Mouse (Mus musculus) adrenal gland (tissue): ENCODE measurements around the gene Lrrc36.

ENCODE experiments used
- intact Hi-C: fragments of 180-260 bp; cut with DNase I; formaldehyde crosslinking; loops from one replicate; pipeline ENCODE4 v1.15.1; 2025

Lrrc36 gene

DNA sequence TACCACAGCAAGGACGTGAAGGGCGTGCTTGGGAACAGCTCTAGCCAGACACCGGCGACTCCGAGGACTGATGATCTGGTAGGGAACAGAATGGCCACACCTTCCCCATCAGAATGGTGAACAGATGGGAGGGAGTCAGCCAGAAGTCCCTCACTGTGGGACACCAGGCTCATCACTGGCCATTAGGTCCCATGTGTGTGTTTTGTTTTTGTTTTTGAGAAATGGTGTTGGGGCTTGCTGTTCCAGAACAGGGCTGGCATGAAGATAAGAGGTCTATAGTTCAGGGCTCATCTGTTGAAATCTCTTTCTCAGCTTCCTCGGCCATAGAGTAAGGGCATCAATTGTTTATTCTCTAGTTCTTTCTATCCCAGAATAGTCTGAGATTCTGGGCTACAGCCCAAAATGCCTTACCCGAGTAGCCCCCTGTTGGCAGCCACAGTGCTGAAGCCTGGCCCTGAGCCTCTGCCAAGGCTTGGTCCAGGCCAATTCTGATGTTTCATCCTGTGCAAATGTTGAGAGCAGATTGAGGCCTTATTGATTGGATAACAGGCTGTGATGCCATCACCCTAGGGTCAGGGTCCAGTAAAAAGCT, 53.4 kb downstream of the Lrrc36 start:
- intact Hi-C loops, result no loop called here

DNA sequence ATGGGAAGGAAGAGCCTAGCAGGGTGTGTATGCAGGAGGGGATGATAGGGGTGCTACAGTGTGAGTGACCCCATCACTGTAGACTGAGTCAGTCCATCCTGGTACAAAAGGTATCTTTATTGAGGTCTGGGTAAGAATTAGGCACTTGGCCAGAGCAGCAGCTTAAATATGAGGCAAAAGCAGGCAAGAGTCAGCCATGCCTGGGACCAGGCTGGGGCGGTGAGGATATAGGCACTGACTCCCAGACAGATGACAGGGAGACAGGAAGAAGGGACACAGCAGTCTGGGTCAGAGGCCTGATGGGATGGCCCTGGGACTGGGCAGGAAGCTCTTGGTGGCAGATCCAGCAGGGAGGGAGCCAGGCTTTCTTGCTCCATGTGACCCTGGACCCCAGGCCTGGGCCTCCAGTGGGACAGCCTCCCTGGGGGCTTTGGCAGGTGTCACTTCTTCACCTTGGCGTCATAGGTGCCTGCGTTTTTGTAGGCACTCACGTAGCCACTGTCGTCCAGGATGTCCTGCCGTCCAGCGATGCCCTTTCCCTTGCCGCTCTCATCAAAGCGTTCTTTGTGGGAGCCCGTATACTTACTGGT, 54.1 kb downstream of the Lrrc36 start:
- intact Hi-C loops, result no loop called here

DNA sequence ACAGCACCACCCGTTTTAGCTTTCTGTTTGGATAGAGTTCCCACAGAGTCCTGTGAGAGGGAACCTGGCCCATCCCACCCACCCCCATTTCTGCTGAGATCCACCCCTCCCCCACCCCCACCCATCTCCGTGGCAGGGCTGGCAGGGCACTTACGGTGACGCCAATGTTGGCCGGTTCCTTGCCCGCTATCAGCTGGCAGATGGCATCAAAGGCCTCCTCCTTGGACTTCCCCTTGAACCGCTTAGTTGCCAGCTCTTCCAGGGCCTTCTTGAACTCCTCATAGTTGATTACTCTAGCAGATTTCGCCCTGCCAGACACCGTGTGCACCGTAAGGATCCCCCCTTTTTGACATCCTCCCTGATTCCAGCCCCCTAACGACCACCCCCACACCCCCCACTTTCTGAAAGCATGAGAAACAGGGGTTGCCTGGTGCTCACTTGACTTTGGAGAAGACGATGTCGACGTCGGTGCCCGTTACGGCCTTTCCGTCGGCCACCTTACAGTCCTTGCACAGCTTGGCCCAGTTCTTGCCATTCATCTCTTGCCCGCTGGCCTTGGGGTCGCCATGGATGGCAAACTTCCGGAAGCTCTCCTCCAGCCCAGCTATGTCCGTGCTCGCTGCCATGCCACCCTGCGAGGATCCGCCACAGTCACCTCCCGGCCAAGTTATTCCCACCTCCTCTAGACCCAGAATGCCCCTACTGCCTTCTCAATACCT, 54.8 kb downstream of the Lrrc36 start:
- intact Hi-C loops, result no loop called here

DNA sequence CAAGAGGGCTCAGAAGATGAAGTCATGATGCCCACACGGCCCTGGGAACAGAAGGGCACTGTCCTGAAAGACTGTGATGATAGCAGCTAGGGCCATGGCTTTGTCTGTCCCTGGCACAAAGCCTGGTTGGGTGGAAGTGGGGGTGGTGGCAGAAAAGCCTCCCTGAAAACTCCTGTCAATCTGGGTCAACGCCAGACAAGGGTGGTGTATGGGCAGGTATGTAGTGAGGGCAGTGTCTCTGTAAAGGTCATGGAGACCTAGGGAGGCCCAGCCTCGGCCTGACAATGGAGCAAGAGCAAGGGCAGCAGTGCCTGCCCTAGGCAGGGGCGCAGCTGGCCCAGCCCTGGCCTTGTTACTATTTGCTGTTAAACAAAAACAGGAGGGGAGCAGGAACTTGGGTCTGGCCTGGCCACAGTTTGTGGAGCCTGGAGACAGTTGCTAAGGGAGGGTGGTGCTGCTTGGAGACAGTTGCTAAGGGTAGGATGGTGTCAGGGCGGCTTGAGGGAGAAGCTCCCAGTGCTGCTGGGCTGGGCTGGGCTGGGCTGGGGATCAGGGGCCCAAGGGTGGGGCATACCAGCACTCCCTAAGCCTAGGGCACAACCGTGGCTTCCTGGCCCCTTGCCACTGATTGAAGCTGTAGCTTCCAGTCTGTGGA, 55.8 kb downstream of the Lrrc36 start:
- intact Hi-C loops, result no loop called here

DNA sequence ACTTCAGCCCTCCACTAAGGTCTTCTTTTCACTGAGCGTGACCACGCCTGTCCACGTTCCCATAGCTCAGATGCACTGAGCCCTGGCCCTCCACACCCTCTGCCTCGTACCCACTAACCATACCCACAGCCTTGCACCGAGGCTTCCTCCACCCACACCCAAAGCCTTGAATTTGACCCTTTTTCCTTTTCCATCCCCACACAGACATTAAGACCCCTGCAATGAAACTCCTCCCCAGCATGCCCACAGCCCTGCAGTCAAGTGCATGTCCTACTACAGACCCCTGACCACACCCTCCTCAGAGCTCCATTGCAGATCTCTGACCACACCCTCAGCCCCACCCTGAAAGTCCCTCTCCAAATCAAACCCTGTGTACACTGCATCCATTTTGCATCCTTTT, 56.4 kb downstream of the Lrrc36 start:
- intact Hi-C loops, result no loop called here

DNA sequence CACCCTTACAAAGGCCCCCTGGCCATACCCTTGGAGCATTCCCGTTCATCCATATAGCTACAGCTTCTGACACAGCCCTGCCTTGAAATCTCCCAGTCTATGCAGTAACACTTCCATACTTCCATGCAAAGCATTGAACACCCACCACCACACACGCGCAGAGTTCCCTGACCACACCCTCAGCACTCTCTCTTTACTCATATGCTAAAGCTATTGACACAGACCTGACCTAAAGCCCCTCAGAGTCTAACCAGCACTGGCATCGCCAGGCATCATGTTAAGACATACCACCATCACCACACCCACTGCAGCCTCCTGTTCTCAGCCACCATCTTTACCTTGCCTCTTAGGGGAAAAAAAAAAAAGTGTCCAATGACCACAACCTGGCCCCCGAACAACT, 56.9 kb downstream of the Lrrc36 start:
- intact Hi-C loops, result no loop called here

DNA sequence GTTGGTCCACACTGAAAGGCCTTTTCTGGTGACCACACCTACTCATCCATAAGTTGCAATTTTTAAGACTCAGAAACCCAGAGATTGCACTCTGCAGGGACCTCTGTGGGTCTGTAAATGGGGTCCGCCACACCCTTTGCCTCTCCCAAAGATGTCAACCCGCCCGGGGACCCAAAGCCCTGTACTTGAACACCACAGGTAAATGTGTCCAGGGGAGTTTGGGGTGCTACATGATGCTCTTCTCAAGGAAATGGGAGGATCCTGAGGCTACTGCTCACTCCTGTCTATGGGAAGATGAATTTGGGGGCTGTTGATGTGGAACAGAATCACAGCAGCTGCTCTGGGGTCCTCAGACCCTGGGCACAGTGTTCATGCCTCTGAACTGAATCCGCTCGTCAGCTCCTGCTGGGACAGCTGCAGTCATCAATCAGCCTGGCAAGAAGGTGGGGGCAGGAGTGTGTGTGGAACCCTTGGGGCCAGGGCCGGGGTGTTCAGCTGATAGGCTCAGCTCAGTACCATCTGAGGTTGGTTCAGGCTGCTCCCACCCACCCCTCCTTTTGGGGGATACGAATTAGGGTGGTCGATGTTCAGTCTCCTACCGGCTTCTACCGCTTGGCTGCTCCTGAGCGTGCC, 57.4 kb downstream of the Lrrc36 start:
- intact Hi-C loops, result no loop called here

DNA sequence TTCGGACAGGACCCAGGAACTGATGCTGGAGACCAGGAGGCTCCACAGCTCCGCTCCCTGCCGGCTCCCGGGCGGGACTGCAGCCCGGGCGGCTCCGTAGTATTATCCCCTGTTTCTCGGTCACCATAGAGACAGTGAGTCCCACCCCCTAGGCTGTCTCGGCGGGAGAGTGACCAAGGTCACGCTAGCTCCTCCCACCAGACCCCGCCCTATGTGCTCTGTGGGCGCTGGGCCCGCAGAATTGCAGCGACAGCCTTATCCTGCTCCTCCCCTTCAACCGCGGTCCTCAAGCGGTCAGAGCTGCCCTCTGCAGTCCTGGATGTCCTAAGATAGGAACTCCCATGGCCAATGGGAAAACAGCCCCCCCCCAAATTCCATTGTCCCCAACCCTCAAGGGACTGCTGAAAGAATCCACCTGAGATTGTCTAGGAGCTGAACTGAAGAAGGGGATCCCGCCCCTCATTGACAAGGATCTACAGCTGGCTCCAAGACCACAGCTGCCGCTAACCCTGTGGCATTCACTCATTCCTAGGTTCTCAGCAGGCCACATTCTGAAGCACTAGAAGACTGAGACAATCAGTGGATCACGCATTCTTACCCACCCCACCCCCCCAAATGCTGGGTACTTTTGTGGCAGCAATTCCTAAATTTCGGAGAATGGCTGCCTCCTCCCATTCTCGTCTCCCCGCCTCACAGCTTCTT, 58.1 kb downstream of the Lrrc36 start, which contains the start of gene Tppp3:
Gene Tppp3, minus strand, starts transcription at position 213 of the 702 bp plus-strand sequence.
- intact Hi-C loops, result no loop called here

DNA sequence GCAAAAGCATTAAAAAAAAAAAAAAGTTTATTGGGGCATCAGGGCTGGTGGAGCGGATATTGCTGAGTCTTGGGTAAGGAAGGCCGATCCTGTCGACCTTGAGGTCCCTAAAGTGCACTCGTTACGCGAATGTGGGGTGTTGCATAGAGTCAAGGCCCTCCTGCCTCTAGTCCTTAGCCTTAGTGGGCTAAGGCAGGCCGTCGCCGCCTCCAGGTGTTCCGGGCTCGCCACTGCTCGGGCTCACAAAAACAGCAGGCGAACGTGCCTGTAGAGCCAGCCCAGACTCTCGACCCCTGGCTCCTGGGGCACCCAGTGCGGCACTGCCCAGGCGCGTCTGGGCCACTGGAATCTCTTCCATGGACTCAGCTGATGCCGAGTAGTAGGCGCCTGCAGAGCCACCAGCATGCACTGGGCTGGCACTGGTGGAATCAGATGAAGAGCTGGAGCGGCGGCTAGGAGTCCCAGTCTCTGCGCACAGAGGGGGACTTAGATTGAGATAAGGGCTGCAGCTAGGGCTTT, 59.1 kb downstream of the Lrrc36 start:
- intact Hi-C loops, result no loop called here

DNA sequence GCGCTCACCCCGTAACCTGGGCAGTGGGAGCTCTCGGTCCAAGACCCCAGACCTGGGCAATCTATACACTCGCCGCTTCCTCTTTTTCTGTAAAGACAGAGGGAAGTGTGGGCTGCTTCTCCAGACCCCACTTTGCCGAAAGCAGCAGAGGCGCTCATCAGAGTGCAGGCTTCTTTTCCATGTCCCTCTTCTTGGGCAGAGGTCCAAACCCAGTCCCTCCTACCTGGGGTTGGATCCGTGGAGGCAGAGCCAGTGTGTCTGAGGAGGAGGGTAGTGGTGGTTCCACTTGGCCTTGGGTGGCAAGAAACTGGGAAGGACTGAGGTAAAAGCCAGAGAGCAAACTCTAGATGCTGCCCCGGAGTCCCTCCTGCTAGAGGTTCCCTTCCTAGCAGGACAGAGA, 59.6 kb downstream of the Lrrc36 start:
- intact Hi-C loops, result no loop called here

DNA sequence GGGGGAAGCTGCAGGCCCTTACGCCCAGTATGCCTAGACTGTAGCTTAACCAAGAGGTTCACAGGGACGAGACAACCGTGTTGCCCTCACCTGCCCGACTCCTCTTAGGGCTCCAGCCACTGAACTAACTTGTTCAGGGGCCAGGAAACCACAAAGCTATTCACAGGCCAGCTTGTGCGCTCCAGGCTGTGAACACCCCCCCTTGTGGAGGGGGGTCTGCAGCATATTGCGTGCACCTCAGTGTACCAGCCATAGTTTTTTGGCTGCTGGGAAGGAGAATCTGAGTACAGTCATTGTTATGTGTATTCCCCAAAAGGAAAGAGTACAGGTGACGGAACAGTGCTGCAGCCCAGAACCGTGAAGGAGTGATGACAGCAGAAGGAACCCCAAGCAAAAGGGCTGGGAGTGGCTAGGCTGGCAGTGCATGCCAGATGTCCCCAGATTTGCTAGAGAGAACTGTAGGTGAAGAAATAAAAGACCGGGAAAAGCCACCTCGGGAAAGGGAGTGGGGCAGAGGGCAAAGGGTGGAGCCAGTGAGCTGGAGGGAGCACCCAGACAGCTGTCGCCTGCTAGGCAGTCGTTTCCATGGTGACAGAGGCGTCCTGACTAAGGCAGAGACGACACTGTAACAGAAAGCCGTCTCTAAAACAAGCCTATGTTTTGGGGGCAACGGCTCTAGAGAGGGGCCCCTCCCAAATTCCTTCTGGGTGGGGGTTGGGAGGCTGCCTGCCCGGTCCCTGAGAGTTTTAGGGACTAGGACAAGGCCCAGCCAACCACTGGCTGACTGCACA, 60.6 kb downstream of the Lrrc36 start:
- intact Hi-C loops, result no loop called here

DNA sequence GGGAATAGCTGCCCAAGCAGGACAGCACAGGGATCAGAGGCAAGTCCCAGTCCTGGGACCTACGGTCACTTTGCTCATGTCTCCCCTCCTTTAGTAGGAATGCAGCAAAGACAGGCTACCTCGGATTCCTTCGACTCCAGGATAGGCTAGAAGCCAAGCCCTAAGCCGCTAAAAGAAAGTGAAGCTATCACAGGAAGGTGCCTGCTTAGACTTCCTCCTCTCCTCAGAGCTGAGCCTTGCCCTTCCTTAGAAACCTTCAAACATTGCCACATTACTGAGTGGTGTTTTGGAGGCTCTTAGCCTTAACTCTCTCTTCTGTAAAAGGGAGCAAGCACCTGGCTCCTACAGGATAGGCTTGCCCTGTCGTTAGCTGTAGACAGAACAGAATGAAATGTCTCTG, 61.3 kb downstream of the Lrrc36 start:
- intact Hi-C loops, result loop anchor here (5.0 kb wide), 2 partner anchors 32 to 117 kb away; no protein-coding TSS in a partner anchor

DNA sequence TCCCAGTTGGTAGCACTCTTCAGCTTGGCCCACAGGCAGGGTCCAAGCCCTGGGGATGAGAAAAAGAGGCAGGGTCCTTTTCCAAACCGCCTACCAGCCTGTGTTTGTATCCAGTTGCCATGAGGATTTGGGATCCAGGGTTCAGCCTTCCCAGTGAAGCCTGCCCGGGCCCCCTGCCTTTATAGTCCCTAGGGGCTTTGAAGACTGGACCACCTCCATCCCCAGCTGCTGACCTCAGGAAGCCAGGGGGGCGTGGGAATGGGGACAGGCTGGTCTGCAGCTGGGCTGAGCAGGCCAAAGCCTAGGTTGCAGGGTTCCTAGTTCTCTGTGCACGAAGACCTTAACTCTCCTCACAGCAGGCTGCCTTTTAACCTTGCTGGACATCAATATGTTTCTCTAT, 61.9 kb downstream of the Lrrc36 start:
- intact Hi-C loops, result loop anchor here (5.0 kb wide), 2 partner anchors 33 to 118 kb away; no protein-coding TSS in a partner anchor

DNA sequence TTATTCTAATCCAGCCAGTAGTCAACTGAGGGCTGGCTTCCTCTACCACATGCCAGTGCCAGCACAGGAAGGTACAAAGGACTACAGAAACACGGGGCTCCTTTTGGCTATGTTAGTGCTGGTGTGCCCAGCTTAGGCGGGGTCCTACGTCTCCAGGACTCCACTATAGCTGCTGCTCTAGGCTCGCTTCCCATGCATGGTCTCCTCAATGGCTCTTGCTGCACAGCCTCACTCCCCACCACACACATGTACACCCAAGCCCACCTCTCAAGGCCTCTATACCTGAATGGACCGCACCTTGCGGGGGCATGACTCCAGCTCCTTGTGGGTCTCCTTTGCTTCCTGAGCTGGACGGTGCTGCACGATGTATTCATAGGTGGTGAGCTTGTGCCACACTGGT, 62.4 kb downstream of the Lrrc36 start:
- intact Hi-C loops, result loop anchor here (5.0 kb wide), 2 partner anchors 33 to 118 kb away; no protein-coding TSS in a partner anchor

DNA sequence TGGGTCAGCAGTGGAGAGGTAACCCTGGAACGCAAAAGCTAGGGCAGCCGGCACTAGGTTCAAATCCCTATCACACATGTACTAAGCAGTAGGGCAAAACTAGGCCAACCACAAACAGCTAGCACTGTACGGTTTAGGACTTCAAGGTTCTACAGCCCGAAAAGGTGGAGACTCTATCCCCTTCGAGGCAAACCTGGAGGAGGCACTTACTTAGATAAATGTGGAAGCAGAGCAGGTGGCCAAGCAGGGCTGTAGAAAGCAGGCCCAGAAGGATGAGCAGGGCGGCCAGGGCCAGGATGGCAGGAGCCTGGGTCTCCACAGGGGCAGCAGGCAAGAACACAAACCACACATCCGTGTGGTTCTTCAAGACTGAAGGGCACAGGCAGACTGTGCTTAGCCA, 62.8 kb downstream of the Lrrc36 start:
- intact Hi-C loops, result loop anchor here (5.0 kb wide), 2 partner anchors 34 to 119 kb away; no protein-coding TSS in a partner anchor

DNA sequence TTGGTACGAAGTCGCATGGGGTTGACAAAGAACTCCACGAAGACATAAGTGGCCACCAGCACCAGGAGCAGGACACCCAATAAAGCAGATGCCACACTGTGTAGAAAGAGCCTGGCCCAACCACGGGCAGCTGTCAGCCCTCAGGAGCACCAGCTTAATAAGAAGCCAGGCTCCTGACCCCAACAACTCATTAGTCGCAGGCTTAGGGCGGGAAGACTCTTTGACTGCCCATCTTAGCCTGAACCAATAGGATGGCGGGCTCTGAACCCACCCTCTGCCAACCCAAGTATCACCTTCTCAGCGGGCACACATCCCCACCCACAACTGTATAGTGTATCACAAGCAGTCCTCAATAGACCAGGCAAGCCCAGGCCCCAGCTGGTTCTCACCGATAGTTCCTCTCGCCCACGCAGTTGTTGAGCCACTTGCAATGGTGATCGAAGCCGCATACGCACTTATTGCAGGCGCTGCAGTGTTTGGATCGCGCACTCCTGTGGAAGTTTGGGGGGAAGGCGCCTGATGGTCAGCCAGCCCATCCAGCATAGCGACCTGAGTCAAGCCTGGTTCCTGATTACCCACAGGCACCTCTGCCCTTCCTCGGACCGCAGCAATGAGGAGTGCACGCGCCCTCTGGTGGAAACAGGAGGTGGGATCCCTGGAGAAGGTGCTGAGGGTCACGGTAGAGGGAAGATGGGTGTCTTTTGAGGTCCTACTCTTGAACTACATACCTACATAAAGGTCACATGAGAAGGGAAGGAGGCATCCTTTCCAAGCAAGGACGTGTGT, 63.5 kb downstream of the Lrrc36 start:
- intact Hi-C loops, result loop anchor here (5.0 kb wide), 2 partner anchors 35 to 120 kb away; no protein-coding TSS in a partner anchor

DNA sequence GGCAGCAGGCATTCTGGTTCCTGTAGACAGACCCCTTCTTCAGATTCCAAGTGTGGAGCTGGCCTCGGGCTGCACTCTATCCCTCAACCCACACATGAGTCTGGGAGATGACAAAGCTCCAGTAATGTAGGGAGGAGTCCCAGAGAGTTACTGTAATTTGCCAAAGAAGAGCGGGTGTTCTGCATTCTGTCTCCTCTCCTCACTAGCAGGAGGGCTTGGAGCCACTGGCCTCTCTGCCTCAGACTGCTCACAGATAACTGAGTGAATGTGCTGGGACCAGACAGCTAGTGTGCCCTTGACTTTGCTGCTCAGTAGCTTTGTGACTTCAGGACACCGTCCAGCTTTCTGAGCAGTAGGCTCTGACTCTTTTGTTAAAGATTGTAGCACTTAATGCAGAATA, 64.4 kb downstream of the Lrrc36 start:
- intact Hi-C loops, result loop anchor here (5.0 kb wide), 2 partner anchors 35 to 120 kb away; no protein-coding TSS in a partner anchor

DNA sequence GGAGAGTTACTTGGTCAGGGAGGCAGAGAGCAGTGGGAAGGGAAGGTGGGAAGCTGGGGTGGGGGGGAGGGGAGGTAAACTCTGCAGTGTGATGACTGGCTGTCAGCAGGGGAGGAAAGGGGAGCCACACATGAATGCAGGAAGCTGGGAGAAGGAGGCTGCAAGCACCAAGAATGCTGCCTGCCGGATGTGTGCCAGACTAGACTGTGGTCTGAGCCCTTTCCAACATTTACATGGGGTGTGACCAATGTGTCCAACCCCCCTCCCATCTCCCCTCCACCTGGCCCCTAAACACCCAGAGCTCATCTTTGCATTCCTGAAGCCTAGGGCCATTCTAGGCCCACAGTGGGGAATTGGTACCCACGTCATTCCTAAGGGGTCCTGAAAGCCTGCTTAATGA, 67.6 kb downstream of the Lrrc36 start:
- intact Hi-C loops, result loop anchor here (5.0 kb wide), 1 partner anchor 71 kb away; no protein-coding TSS in a partner anchor

DNA sequence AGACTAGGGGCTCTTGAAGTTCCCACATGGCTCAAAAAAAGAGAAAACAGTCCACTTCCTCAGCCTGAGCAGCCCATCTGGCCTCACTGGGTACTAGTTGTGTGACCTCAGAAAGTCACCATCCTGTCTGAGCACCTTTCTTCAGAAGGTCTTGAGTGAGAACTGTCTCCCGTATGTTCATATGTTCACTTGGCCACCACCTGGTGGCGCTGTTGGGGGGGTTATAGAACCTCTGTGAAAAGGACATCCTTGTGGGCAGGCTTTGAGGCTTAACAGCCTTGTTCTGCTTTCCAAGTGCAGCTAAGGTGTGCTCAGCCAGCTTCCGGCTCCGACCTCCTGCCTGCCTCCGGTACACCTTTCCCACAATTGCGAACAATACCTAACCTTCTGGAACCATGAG, 68.1 kb downstream of the Lrrc36 start:
- intact Hi-C loops, result loop anchor here (5.0 kb wide), 1 partner anchor 71 kb away; no protein-coding TSS in a partner anchor
